Mouse (Mus musculus): ENCODE measurements around the gene Meiob.

Gene Meiob

DNA sequence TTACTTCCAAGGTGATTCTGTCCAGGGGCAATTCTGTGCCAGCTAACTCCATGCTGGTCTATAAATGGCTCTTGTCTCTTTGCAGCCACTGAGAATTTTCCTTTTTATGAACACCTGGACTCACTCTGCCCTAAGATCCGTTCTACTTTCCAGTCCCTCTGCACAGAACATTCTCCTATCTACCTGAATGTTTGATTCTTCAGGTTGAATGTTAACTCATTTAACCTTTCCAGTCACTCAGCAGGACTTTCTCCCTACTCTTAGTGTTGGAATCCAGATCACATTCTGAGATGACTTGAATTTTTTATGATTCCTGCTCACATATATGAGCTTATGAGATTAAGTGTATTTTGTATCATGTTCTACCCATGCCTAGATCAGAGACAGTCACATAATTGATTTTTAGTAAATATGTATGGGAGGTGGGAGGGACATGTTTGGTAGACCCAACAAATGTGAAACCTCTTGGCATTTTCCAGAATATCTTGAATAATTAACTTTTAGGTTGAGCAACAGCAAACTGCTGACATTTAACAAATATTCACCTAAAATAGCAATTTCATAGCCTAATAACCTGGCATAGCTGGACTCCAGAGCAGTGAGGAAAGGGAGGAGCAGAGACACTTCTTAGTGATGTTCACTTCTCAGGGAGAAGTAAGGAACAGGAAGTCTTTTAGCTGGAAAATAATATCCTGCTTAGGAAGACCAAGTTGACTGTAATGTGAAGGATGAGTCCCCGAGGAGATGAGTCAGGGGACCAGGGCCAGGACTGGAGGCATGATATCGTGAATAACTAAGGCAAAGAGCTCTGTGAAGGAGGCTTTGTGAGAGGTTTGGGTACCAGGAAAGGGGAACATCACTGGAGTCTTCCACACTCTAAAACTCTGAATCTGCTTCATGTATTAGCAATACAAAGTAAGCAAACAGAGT lies 17.5 kb downstream of the Meiob start:
- no peak for DNase-seq (ENCODE audit: low spot score)

- DNase-seq (ENCODE audit: low spot score): no peak
Observed at GRCm38 (mm10) chr17:24839842-24840241, 35.8 kb downstream of the Meiob start, which contains the start of gene Hagh. Gene Hagh, plus strand, starts transcription at chr17:24840143.

DNA sequence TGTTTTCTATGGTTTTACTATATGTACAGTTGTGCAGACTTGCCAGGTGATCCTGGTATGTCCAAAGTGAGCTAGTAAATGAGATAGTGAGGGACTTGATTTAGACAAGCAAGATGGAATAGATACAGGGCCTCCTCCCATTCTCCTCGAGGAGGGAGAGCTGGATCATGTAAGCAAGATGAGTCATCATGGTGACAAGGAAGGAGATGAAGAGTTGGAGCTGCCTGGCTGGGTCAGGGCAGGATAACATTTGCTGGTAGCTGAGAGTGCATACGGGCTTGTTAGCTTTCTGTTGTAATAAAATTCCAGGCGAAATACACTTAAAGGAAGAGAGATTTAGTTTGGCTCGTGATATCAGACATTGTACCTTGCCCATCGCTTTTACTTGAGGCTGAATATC lies 36.3 kb downstream of the Meiob start:
- DNase-seq (ENCODE audit: low spot score): no peak

DNA sequence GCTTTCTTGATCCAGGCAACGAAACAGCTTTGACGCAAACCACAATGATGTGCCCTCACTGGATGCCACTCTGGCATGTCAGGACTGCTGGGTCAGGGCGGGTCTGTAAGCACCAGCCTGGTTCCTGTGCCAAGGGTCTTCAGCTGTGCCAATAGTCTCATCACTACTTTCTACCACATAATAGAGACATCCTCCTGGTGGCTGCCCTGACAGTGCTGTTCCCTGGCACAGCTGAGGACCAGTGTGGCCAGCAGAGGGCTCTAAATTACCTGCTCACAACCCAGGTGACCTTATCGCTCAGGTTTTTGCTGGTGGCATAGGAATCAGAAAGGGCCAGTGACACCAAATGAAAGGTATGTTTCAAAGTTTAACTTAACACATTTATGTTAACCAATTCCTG lies 37.0 kb downstream of the Meiob start:
- DNase-seq (ENCODE audit: low spot score): peak; percentile 29

DNA sequence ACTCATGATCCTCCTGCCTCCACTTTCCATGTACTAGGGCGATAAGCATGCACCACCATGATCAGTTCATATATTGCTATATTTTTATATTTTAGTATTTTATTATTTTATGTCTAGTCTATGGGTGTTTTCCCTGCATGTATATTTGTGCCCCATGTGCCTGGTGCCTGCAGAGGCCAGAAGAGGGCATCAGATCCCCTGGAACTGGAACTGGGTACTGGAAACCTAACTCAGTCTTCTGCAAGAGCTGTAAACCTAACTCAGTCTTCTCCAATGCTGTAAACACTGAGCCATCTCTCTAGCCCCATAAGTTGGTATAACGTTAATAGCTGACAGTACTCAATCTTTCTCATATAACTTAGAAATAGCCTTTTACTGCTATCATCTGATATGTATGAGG lies 38.5 kb downstream of the Meiob start:
- no peak for DNase-seq (ENCODE audit: low spot score)

GRCm38 (mm10) chr17:24844525-24844924 lies 40.4 kb downstream of the Meiob start:
- no peak for DNase-seq (ENCODE audit: low spot score)

GRCm38 (mm10) chr17:24847386-24847785 lies 43.3 kb downstream of the Meiob start:
- DNase-seq (ENCODE audit: low spot score): no peak

GRCm38 (mm10) chr17:24848600-24849031 lies 44.5 kb downstream of the Meiob start:
- DNase-seq (ENCODE audit: low spot score): no peak

- peak; percentile 74 for DNase-seq (ENCODE audit: low spot score)
Observed at GRCm38 (mm10) chr17:24849733-24850064, 45.6 kb downstream of the Meiob start.

DNA sequence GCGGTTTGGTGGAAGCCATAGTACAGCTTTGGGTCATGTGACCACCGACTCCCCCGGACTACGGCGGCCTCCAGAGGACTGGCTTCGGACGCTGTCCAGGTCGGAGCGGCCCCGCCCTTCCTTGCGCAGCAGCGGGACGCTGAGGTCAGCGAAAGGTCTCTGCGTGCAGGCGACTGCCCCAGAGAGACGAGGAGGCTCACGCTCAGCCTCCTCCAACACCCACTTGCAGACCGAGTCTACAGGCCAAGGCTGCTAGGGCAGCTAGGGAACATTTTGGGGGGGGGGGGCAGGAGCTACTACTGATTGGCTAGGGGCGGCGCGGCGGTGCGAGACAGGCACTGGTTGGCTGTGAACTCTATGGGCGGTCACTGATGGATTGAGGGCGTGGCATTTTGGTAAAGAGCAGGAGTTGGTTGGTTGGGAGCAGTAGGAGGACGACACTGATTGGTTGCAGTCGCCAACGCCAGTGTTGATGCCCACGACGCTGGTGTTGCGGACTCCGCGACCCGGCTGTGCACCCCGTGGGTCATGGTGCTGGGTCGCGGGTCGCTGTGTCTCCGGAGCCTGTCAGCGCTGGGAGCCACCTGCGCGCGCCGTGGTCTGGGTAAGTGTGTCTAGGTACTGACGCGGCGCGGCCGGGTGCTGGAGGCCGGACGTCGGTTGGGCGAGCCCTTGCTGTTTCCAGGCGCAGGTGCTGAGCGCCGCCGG lies 46.1 kb downstream of the Meiob start, which contains the start of gene Fahd1:
Fahd1 (minus strand) TSS at position 300 of the 708 bp plus-strand sequence.
- DNase-seq (ENCODE audit: low spot score): peak; percentile 99

DNA sequence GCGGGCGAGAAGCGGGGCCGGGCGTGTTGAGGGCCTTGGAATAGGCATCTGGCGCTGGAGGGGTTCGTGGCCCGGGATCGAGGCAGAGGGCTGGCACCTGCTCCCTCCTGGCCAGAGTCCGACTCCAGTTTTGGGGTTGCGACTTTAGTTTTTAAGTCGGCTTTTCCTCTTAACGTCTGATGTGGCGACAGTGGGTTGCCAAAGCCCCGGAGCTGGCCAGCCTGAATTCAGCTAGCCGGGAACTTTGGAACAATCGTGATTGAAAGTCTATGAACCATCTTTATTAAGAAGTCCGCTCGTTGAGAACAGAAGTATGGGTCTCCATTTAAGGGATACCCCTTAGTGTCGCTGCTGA lies 46.7 kb downstream of the Meiob start:
- DNase-seq (ENCODE audit: low spot score): no peak

DNA sequence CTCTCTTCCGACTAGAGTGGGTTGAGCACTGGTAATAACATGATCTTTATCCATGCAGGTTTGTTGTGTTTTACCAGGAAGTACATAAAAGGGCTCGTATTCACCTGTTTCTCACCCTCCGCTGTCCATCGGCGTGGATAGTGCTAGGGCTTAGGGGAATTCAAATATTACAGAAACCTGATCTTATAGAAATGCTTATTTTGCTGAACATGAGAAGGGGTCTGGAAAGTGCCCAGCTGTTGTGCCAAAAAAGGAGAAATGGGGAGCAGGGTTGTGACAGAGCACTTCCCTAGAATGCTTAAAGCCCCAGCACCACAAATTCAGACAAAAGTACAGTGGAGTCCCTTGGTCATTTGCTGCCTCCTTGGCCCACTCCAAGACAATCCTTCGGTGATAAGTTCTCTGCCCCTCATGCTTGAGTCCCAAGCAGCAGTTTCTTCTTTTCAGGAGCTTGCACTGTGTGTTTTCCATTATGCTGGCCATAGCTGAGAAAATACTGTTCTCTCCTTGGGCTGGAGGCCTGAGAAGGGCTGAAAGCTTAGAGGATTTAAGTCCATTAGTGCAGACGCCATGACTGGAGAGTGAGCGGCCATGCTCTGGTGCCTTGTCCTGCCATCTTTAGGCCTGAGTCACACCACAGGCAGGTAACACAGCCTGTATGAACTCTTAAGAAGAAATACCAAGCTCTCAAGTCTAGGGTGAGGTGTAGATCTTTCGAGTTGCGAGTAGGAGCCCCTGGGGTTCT lies 47.5 kb downstream of the Meiob start:
- no peak for DNase-seq (ENCODE audit: low spot score)

GRCm38 (mm10) chr17:24855838-24856464 lies 51.9 kb downstream of the Meiob start:
- no peak for DNase-seq (ENCODE audit: low spot score)

DNA sequence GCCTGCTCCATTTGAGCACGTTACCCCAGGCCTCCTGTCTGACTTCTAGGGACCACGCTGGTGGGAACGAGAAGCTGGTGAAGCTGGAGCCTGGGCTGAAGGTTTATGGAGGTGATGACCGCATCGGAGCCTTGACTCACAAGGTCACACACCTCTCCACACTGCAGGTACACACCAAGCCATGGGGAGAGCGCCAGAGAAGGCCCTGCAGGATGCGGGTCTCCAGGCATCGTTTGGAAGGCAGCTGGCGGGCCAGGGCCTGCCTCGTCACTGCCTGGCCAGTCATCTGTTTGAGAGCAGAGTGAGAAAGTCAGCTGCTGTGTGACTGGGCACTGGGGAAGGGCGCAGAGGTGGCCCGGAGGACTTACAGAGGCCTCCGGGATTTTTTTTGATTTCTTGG lies 52.5 kb downstream of the Meiob start:
- no peak for DNase-seq (ENCODE audit: low spot score)

DNA sequence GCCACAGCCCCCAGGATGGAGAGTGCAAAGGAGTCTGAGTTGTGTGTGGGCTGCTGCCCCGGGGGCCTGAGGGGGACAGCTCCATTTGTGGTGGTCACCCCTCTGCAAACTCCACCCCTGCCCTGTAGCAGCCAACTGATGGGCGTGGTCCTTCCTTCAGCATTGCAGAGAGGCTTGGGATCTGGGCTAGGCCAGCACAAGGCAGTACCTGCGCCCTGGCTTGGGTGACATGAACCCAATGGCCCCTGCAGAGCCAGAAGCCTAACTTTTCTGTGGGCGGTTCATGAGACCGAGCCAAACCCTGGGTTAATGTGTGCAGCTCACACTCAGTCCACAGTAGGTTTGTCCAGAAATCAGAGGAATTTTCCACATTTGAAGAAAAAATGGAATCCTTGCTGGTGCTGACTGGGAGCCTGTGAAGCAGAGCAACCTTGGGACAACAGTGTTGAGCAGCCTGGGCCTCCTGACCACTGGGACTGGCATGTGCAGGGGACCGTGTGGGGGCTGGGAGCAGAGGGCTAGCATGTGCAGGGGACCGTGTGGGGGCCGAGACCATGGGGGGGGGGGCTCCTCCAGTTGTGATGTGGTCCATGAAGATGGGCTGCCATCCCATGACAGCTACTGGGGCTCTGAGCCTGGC lies 53.9 kb downstream of the Meiob start:
- DNase-seq (ENCODE audit: low spot score): no peak

DNA sequence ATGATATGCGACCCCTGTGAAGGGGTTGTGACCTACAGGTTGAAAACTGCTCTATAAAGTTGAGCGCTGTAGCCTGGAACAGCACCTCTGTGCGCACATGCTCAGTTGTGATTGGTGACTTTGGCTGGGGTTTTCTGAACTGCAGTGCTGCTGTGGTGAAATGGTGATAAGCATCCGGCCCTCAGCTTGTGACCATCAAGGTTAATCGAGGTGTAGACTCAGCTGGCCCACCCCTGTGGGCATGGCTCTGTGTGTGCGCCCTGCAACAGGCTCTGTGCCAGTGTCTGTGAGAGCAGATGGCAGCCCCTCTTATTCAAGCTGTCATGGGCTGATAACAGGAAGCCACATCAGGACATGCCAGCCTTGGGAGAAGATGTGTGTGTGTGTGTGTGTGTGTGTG lies 54.9 kb downstream of the Meiob start:
- no peak for DNase-seq (ENCODE audit: low spot score)

GRCm38 (mm10) chr17:24860076-24860475 lies 56.0 kb downstream of the Meiob start:
- DNase-seq (ENCODE audit: low spot score): no peak

DNA sequence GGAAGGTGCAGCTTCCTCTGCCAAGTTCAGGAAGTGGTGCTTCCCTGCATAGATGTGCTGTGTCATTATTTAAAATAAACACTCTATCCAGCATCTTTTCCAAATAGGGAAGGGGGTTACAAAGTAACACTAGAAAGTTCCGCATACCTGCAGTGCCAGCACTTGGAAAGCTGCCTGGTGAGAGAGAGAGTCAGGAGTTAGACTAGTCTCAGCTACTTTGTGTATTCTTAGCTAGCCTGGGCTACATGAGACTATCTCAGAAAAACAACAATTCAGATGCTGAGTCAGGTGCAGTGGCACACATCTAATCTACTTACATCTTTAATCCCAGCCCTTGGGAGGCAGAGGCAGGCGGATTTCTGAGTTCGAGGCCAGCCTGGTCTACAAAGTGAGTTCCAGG lies 57.7 kb downstream of the Meiob start:
- DNase-seq (ENCODE audit: low spot score): no peak

GRCm38 (mm10) chr17:24865776-24866175 lies 61.7 kb downstream of the Meiob start, which contains the start of gene Igfals:
Gene Igfals, plus strand, starts transcription at chr17:24865997.
- no peak for DNase-seq (ENCODE audit: low spot score)

GRCm38 (mm10) chr17:24867914-24868313 lies 63.8 kb downstream of the Meiob start:
- no peak for DNase-seq (ENCODE audit: low spot score)

- no peak for DNase-seq (ENCODE audit: low spot score)
Observed at GRCm38 (mm10) chr17:24873695-24874404, 69.8 kb downstream of the Meiob start.
